Mouse (Mus musculus) neural tube, embryonic 14.5 days (tissue): ENCODE measurements around the gene Cd209c. TPM values are rescaled to one million over a fixed set of nuclear protein-coding genes. Genes with fewer than 3 reads are reported as not detected.

Experiments
- ATAC-seq: fragments of 200-750 bp; cut with Nextera tagmentation; 2 replicates; pipeline ENCODE4 v1.8.0; 2017; ENCODE audit warnings: low read depth, mild to moderate bottlenecking, moderate TSS enrichment, moderate library complexity
- H3K27ac ChIP-seq: fragments of 300-500 bp; sonication (generic); 2 replicates; pipeline ENCODE4 v1.5.1; 2014; ENCODE audit warnings: low read depth, mild to moderate bottlenecking, control low read depth, low read length, moderate library complexity, mixed read lengths
- H3K27me3 ChIP-seq: fragments of 300-500 bp; sonication (generic); 2 replicates; pipeline ENCODE4 v1.6.1; 2014; ENCODE audit warnings: low read length; ENCODE audit not compliant: control insufficient read depth, insufficient read depth
- H3K36me3 ChIP-seq: fragments of 300-500 bp; sonication (generic); 2 replicates; pipeline ENCODE4 v1.6.1; 2014; ENCODE audit warnings: low read length, mixed read lengths; ENCODE audit not compliant: control insufficient read depth, insufficient read depth
- H3K4me1 ChIP-seq: fragments of 300-500 bp; sonication (generic); 2 replicates; pipeline ENCODE4 v1.6.1; 2014; ENCODE audit warnings: low read length; ENCODE audit not compliant: control insufficient read depth, insufficient read depth
- H3K4me2 ChIP-seq: fragments of 300-500 bp; sonication (generic); 2 replicates; pipeline ENCODE4 v1.6.1; 2014; ENCODE audit warnings: mild to moderate bottlenecking, low read depth, low read length, control low read depth
- H3K4me3 ChIP-seq: fragments of 300-500 bp; sonication (generic); 2 replicates; pipeline ENCODE4 v1.5.1; 2014; ENCODE audit warnings: low read depth, low read length, control low read depth, mixed read lengths
- H3K9ac ChIP-seq: fragments of 300-500 bp; sonication (generic); replicated peaks from 2 replicates; pipeline ENCODE4 v1.6.1; 2014; ENCODE audit warnings: low read depth, mild to moderate bottlenecking, control low read depth, low read length, mixed read lengths
- H3K9me3 ChIP-seq: fragments of 300-500 bp; sonication (generic); 2 replicates; pipeline ENCODE4 v1.6.1; 2016; ENCODE audit warnings: low read length; ENCODE audit not compliant: control insufficient read depth
- WGBS: fragments of 180-500 bp; shearing (Covaris S2); extraction: QIAGEN DNeasy Blood & Tissue Kit; methylation state at CpG from one replicate; pipeline ENCODE4 v1.1.7; 2014; 5-methylcytosine and 5-hydroxymethylcytosine counted together
- polyA plus RNA-seq: library from polyadenylated mRNA; unstranded; fragments of >200 nt; fragmentation: Nextera tagmentation; extraction: Ambion mirVana; gene quantifications from 2 replicates; pipeline ENCODE4 v1.2.1, GENCODE M21; 2014

The Cd209c gene
- polyA plus RNA-seq: 0.64 and 0.88 TPM in 2 replicates

DNA sequence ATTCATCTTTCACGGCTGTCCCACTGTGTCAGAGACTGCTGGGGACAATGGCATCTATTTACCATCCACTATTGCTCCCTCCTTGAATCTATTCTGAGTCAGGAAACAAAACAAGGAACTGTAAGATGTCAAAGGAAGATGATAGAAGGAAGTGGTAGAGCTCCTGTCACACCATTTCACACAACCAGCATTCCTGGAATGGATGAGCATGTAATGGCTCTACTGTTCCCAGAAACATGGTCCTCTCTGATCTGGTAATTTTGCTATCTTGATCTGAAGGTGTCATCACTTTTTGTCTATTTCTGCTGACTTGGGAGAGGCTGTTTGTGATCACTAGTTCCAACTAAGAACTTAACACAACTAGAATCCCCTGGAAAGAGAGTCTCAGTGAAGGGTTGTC, at the start of gene Cd209c:
Cd209c (minus strand) TSS at position 101 of the 400 bp plus-strand sequence.
- no peak within 1 kb of the TSS for H3K4me3 ChIP-seq
- no peak for ATAC-seq
- WGBS: 81% methylated on average over 1 of the region's 1 CpGs
- no peak within 1 kb of the TSS for H3K27ac ChIP-seq
- H3K9me3 ChIP-seq: no peaks in the 10 kb centered on the region
- H3K4me1 ChIP-seq: no peaks in the 10 kb centered on the region
- H3K27me3 ChIP-seq: no peaks in the 10 kb centered on the region
- H3K4me2 ChIP-seq: no peak within 1 kb of the TSS
- no peak within 1 kb of the TSS for H3K9ac ChIP-seq
- H3K36me3 ChIP-seq: no peaks in the 10 kb centered on the region

- 34% methylated on average over 42 of the region's 42 CpGs for WGBS
Observed at GRCm38 (mm10) chr8:3994219-3994618, 39.7 kb upstream of the Cd209c start.

GRCm38 (mm10) chr8:3956037-3956436, 1.5 kb upstream of the Cd209c start:
- Histone ChIP-seq H3K4me2 (no peak overlapping the region), H3K4me3 (no peak overlapping the region), H3K9ac (no peak overlapping the region), H3K9me3 (no peaks in the 10 kb centered on the region; the same call in 1 of the 2 replicates), H3K27ac (no peak overlapping the region), H3K36me3 (no peaks in the 10 kb centered on the region), H3K4me1 (no peaks in the 10 kb centered on the region), H3K27me3 (no peaks in the 10 kb centered on the region)
- no peak for ATAC-seq
- 100% methylated on average over 1 of the region's 1 CpGs for WGBS

More at GRCm38 (mm10) chr8:3994219-3994618, 39.7 kb upstream of the Cd209c start:
- Histone ChIP-seq H3K27ac (no peak overlapping the region), H3K4me2 (peak overlapping the region; percentile 11; the same call in 1 of the 2 replicates), H3K9ac (no peak overlapping the region), H3K27me3 (no peaks in the 10 kb centered on the region), H3K9me3 (no peaks in the 10 kb centered on the region), H3K4me1 (no peaks in the 10 kb centered on the region), H3K4me3 (0 out of 2 replicates have a peak overlapping the region, but pooled peaks have one; percentile 12), H3K36me3 (no peaks in the 10 kb centered on the region)
- ATAC-seq: no peak

GRCm38 (mm10) chr8:3940023-3940422, 14.5 kb downstream of the Cd209c start:
- H3K9me3 ChIP-seq: peaks cover 18% of the 10 kb centered on the region; the same call in 1 of the 2 replicates
- no peaks in the 10 kb centered on the region for H3K4me1 ChIP-seq
- no peak overlapping the region for H3K9ac ChIP-seq
- no peak overlapping the region for H3K27ac ChIP-seq
- H3K4me3 ChIP-seq: no peak overlapping the region
- H3K36me3 ChIP-seq: no peaks in the 10 kb centered on the region
- 90% methylated on average over 3 of the region's 3 CpGs for WGBS
- ATAC-seq: no peak
- H3K4me2 ChIP-seq: no peak overlapping the region
- no peaks in the 10 kb centered on the region for H3K27me3 ChIP-seq

- Histone ChIP-seq H3K4me2 (no peak within 1 kb of the TSS), H3K9me3 (peaks cover 4% of the 10 kb centered on the region; the same call in 1 of the 2 replicates), H3K36me3 (no peaks in the 10 kb centered on the region), H3K4me3 (no peak within 1 kb of the TSS), H3K27me3 (no peaks in the 10 kb centered on the region), H3K9ac (no peak within 1 kb of the TSS), H3K4me1 (no peaks in the 10 kb centered on the region), H3K27ac (no peak within 1 kb of the TSS)
- no peak for ATAC-seq
- 93% methylated on average over 3 of the region's 3 CpGs for WGBS
Observed at GRCm38 (mm10) chr8:3926744-3927143, 27.8 kb downstream of the Cd209c start, which contains the start of gene Cd209b. Gene Cd209b, minus strand, starts transcription at chr8:3926844.

Other genes starting within 250 kb of the Cd209c start
- gene Clec4g, start 234.1 kb downstream of the Cd209c start, polyA plus RNA-seq: not detected in 2 replicates
- not detected in 2 replicates for gene Cd209a, start 205.8 kb downstream of the Cd209c start, polyA plus RNA-seq
- not detected in 2 replicates for gene Cd209e, start 100.4 kb downstream of the Cd209c start, polyA plus RNA-seq
- gene Cd209d, start 76.2 kb downstream of the Cd209c start, polyA plus RNA-seq: not detected in 2 replicates
- not detected in 2 replicates for gene Cd209b, start 27.9 kb downstream of the Cd209c start, polyA plus RNA-seq
- gene Cd209f, start 151.1 kb upstream of the Cd209c start, polyA plus RNA-seq: not detected in 2 replicates
- not detected in 2 replicates for gene Cd209g, start 179.4 kb upstream of the Cd209c start, polyA plus RNA-seq
- 86.7 and 96.4 TPM in 2 replicates for gene Evi5l, start 211.8 kb upstream of the Cd209c start, polyA plus RNA-seq